Mouse (Mus musculus): ENCODE results near the gene Ms4a14. TPM values are rescaled to one million over a fixed set of nuclear protein-coding genes. Genes with fewer than 3 reads are reported as not detected.

Gene Ms4a14
- total RNA-seq, 2 experiments from 2014 or later: not detected

DNA sequence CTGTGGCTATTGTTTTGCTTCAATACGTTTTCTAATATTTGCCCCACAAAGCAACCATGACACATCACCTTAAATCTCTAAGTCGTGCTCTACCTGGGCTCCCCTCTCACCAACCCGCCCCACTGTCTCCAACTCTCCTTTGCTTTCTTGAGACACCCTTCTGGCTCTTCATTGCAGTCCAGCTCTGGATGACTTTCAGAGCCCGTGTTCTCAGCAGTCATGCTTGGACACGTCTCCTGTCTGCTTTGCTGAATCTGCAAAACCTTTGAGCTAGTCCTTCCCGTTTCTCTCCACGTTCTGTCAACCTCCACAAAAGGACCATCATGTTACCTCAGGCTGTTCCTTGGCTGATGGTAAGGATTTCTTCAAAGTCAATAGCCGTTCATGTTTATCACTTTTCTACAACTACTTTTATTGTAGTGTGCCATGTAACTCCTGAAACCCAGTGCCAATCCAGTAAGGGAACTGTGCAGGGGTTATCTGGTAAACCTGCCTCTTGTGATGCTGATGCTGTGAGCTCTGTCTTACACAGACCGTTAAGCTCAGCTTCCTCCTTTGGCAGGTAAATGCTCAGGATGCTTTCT is 49.6 kb downstream of the Ms4a14 start:
- ATAC-seq (replicated peaks; ENCODE audit: poor library complexity, severe bottlenecking): no peak

DNA sequence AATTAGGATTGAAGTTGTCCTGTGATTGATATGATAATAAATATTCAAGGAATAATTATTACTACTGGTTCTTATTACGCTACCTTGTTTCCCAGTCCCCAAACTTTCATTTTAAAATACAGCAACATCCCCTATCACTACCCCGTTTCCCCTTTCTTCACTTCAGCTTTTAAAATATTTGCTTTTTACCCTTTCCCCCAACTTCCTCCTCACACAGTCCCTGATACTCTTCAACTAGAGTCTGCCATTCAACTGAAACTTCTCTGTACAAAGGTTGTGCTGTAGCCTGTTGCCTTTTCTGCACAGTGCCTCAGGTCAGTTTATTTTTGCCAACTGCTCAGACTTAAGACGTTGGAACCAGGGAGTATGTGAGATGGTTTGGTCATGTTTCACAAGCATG is 50.7 kb downstream of the Ms4a14 start:
- ATAC-seq (replicated peaks; ENCODE audit: poor library complexity, severe bottlenecking): peak; percentile 54

DNA sequence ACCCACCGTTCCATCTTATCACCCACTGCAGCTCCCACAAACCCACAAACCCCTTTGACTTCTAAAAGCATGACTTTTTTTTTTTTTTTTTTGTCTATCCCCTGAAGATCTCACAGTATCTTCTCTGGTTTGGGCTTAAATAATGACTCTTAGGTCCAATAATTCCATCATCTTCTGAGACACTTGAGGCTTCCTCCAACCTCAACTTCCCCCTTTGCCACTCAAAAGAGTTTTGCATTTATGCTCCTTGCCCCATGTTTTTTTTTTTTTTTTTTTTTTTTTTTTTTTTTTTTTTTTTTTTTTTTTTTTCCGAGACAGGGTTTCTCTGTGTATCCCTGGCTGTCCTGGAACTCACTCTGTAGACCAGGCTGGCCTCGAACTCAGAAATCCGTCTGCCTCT is 51.3 kb downstream of the Ms4a14 start:
- peak; percentile 50 for ATAC-seq (replicated peaks; ENCODE audit: poor library complexity, severe bottlenecking)

DNA sequence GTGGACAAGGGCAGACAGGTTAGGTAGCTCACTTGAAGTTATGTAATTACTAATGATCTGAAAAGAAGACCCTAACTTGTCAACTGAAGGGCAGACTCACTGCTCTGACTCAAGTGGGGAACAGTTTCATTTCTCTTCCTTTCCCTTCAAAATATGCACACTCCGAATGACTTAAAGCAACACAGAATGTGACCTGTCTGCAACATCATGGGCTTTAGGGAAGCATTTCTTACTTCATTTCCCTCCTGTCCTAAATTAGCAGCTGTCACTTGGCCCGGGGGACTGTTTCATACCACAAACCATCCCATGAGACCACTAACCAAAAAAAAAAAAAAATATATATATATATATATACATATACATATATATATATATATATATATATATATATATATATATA is 52.7 kb downstream of the Ms4a14 start:
- peak; percentile 81 for ATAC-seq (replicated peaks; ENCODE audit: poor library complexity, severe bottlenecking)

Other genes with a start within 250 kb of the Ms4a14 start
- gene Ms4a8a, start 233.4 kb downstream of the Ms4a14 start, total RNA-seq (2014; fragmentation: Nextera tagmentation): not detected in 2 replicates
- gene Ms4a8a, start 233.4 kb downstream of the Ms4a14 start, total RNA-seq (2017): not detected in 2 replicates
- not detected in 2 replicates for gene 1700017D01Rik, start 183.6 kb downstream of the Ms4a14 start, total RNA-seq (2014; fragmentation: Nextera tagmentation)
- not detected in 2 replicates for gene 1700017D01Rik, start 183.6 kb downstream of the Ms4a14 start, total RNA-seq (2017)
- not detected in 2 replicates for gene 1700025F22Rik, start 149.1 kb downstream of the Ms4a14 start, total RNA-seq (2014; fragmentation: Nextera tagmentation)
- not detected in 2 replicates for gene 1700025F22Rik, start 149.1 kb downstream of the Ms4a14 start, total RNA-seq (2017)
- not detected in 2 replicates for gene Ms4a13, start 117.7 kb downstream of the Ms4a14 start, total RNA-seq (2014; fragmentation: Nextera tagmentation)
- gene Ms4a13, start 117.7 kb downstream of the Ms4a14 start, total RNA-seq (2017): not detected in 2 replicates
- not detected in 2 replicates for gene Ms4a12, start 82.0 kb downstream of the Ms4a14 start, total RNA-seq (2014; fragmentation: Nextera tagmentation)
- gene Ms4a12, start 82.0 kb downstream of the Ms4a14 start, total RNA-seq (2017): not detected in 2 replicates
- gene Ms4a1, start 48.2 kb downstream of the Ms4a14 start, total RNA-seq (2014; fragmentation: Nextera tagmentation): not detected in 2 replicates
- not detected in 2 replicates for gene Ms4a1, start 48.2 kb downstream of the Ms4a14 start, total RNA-seq (2017)
- gene Ms4a5, start 30.6 kb downstream of the Ms4a14 start, total RNA-seq (2014; fragmentation: Nextera tagmentation): not detected in 2 replicates
- gene Ms4a5, start 30.6 kb downstream of the Ms4a14 start, total RNA-seq (2017): not detected in 2 replicates
- gene Ms4a7, start 21.7 kb upstream of the Ms4a14 start, total RNA-seq (2014; fragmentation: Nextera tagmentation): not detected in 2 replicates
- gene Ms4a7, start 21.7 kb upstream of the Ms4a14 start, total RNA-seq (2017): not detected in 2 replicates
- gene Ms4a4a, start 61.1 kb upstream of the Ms4a14 start, total RNA-seq (2014; fragmentation: Nextera tagmentation): not detected in 2 replicates
- not detected in 2 replicates for gene Ms4a4a, start 61.1 kb upstream of the Ms4a14 start, total RNA-seq (2017)
- gene Ms4a4c, start 90.3 kb upstream of the Ms4a14 start, total RNA-seq (2014; fragmentation: Nextera tagmentation): 11.5 and 20.2 TPM in 2 replicates
- gene Ms4a4c, start 90.3 kb upstream of the Ms4a14 start, total RNA-seq (2017): 13.5 and 19.6 TPM in 2 replicates
- gene Ms4a4b, start 129.1 kb upstream of the Ms4a14 start, total RNA-seq (2014; fragmentation: Nextera tagmentation): 2.2 and 2.3 TPM in 2 replicates
- gene Ms4a4b, start 129.1 kb upstream of the Ms4a14 start, total RNA-seq (2017): 0.10 and 2.6 TPM in 2 replicates
- gene Ms4a6c, start 154.9 kb upstream of the Ms4a14 start, total RNA-seq (2014; fragmentation: Nextera tagmentation): 271 and 272 TPM in 2 replicates
- 201 and 211 TPM in 2 replicates for gene Ms4a6c, start 154.9 kb upstream of the Ms4a14 start, total RNA-seq (2017)
- 4.9 and 9.0 TPM in 2 replicates for gene Gm8369, start 171.5 kb upstream of the Ms4a14 start, total RNA-seq (2014; fragmentation: Nextera tagmentation)
- gene Gm8369, start 171.5 kb upstream of the Ms4a14 start, total RNA-seq (2017): 1.4 and 2.0 TPM in 2 replicates
- gene Ms4a6b, start 202.1 kb upstream of the Ms4a14 start, total RNA-seq (2014; fragmentation: Nextera tagmentation): 39.1 and 44.2 TPM in 2 replicates
- gene Ms4a6b, start 202.1 kb upstream of the Ms4a14 start, total RNA-seq (2017): 28.3 and 30.5 TPM in 2 replicates
- gene Ms4a4d, start 222.3 kb upstream of the Ms4a14 start, total RNA-seq (2014; fragmentation: Nextera tagmentation): not detected in 2 replicates
- not detected in 2 replicates for gene Ms4a4d, start 222.3 kb upstream of the Ms4a14 start, total RNA-seq (2017)